Mouse (Mus musculus): ENCODE results near the gene Sv2c.

DNA sequence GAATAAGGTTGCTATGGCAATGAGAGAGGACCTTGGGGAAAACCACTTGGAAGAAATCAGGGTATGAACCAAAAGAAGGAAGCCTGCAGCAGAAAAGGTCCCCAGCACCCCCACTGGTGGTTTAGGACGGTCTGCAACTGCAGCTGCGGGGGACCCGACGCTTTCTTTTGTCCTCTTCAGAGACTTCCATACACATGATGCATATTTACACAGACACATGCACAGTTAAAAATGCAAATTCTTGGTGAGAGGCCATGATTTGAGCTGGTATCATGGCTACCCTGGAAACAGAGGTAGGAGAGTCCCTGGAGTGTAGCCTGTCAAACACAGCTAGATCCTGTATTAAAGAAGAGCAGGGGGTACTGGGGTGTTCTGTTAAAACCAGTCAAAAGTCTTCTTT, 178.7 kb downstream of the Sv2c start:
- TF ChIP-seq CTCF (IDR thresholded peaks at IDR 0.05) = no peak
- TF ChIP-seq EP300 (IDR thresholded peaks at IDR 0.05) = no peak

Measured in lung, postnatal 0 days (tissue).